Mouse (Mus musculus) liver, postnatal 0 days (tissue): Measurements from ENCODE around the gene Sacm1l. TPM values are rescaled to one million over a fixed set of nuclear protein-coding genes. Genes with fewer than 3 reads are reported as not detected.

Source experiments
- ATAC-seq: fragments of 200-750 bp; cut with Nextera tagmentation; 2 replicates; pipeline ENCODE4 v1.8.0; 2017; ENCODE audit warnings: mild to moderate bottlenecking, moderate library complexity
- DNase-seq: peaks from one replicate; pipeline ENCODE4 v3.0.0-alpha.2; 2016
- H3K27ac ChIP-seq: fragments of 300-500 bp; sonication (generic); 2 replicates; pipeline ENCODE4 v1.5.1; 2014; ENCODE audit warnings: antibody characterized with exemption, moderate library complexity, mild to moderate bottlenecking, low read depth
- H3K27me3 ChIP-seq: fragments of 300-500 bp; sonication (generic); 2 replicates; pipeline ENCODE4 v1.6.1; 2014; ENCODE audit warnings: low read length, control low read depth, mixed read lengths; ENCODE audit not compliant: insufficient read depth
- H3K36me3 ChIP-seq: fragments of 300-500 bp; sonication (generic); replicated peaks from 2 replicates; pipeline ENCODE4 v1.6.1; 2014; ENCODE audit warnings: mild to moderate bottlenecking, control low read depth, low read length, moderate library complexity, mixed read lengths; ENCODE audit not compliant: insufficient read depth
- H3K4me1 ChIP-seq: fragments of 300-500 bp; sonication (generic); 2 replicates; pipeline ENCODE4 v1.6.1; 2014; ENCODE audit warnings: antibody characterized with exemption, mild to moderate bottlenecking, control low read depth; ENCODE audit not compliant: insufficient read depth
- H3K4me2 ChIP-seq: fragments of 300-500 bp; sonication (generic); 2 replicates; pipeline ENCODE4 v1.6.1; 2014; ENCODE audit warnings: low read depth, mild to moderate bottlenecking, low read length, moderate library complexity, mixed read lengths
- H3K4me3 ChIP-seq: fragments of 300-500 bp; sonication (generic); 2 replicates; pipeline ENCODE4 v1.5.1; 2014; ENCODE audit warnings: low read depth, low read length
- H3K9ac ChIP-seq: fragments of 300-500 bp; sonication (generic); replicated peaks from 2 replicates; pipeline ENCODE4 v1.6.1; 2014; ENCODE audit warnings: mild to moderate bottlenecking, moderate library complexity
- H3K9me3 ChIP-seq: fragments of 300-500 bp; sonication (generic); 2 replicates; pipeline ENCODE4 v1.6.1; 2016; ENCODE audit warnings: mild to moderate bottlenecking, control low read depth, low read length, mixed read lengths
- CTCF ChIP-seq: sonication (generic); IDR thresholded peaks from 2 replicates; pipeline ENCODE4 v1.5.1; 2016; ENCODE audit warnings: antibody characterized with exemption, low read depth
- EP300 ChIP-seq: IDR thresholded peaks from 2 replicates; pipeline ENCODE4 v1.6.1; 2016; ENCODE audit warnings: antibody characterized with exemption, low read depth, mild to moderate bottlenecking
- WGBS: fragments of 180-500 bp; shearing (Covaris S2); extraction: QIAGEN DNeasy Blood & Tissue Kit; methylation state at CpG from one replicate; pipeline ENCODE4 v1.1.7; 2014; ENCODE audit not compliant: insufficient replicate concordance; 5-methylcytosine and 5-hydroxymethylcytosine counted together
- polyA plus RNA-seq: library from polyadenylated mRNA; unstranded; fragments of >200 nt; fragmentation: Nextera tagmentation; extraction: Ambion mirVana; gene quantifications from 2 replicates; pipeline ENCODE4 v1.2.1, GENCODE M21; 2015

Gene Sacm1l
- 21.0 and 22.2 TPM in 2 replicates for polyA plus RNA-seq

- Histone ChIP-seq H3K9ac (peak within 1 kb of the TSS; percentile 87), H3K4me3 (peak within 1 kb of the TSS; percentile 98), H3K36me3 (no peaks in the 10 kb centered on the region), H3K27ac (peak within 1 kb of the TSS; percentile 96), H3K27me3 (no peaks in the 10 kb centered on the region), H3K4me2 (peak within 1 kb of the TSS; percentile 84), H3K4me1 (peaks cover 13% of the 10 kb centered on the region), H3K9me3 (no peaks in the 10 kb centered on the region)
- TF ChIP-seq CTCF (no peak), EP300 (peak; percentile 75; the same call in 1 of the 2 replicates)
- peak; percentile 97 for ATAC-seq
- peak; percentile 98 for DNase-seq
- WGBS = under 1% methylated on average over 78 of the region's 79 CpGs
Measured at GRCm38 (mm10) chr9:123529392-123530157, at the start of gene Sacm1l. Gene Sacm1l, plus strand, starts transcription at chr9:123529759.

GRCm38 (mm10) chr9:123479876-123480252 is 49.7 kb upstream of the Sacm1l start:
- Histone ChIP-seq H3K9me3 (no peaks in the 10 kb centered on the region), H3K4me1 (peaks cover 52% of the 10 kb centered on the region), H3K4me2 (peak overlapping the region; percentile 92), H3K9ac (peak overlapping the region; percentile 87), H3K27me3 (no peaks in the 10 kb centered on the region), H3K27ac (peak overlapping the region; percentile 96; the same call in 1 of the 2 replicates), H3K4me3 (peak overlapping the region; percentile 83), H3K36me3 (peaks cover 18% of the 10 kb centered on the region)
- DNase-seq (no peak), ATAC-seq (no peak)
- TF ChIP-seq CTCF (no peak), EP300 (no peak)
- 84% methylated on average over 8 of the region's 8 CpGs for WGBS

- peak overlapping the region; percentile 26; the same call in 1 of the 2 replicates for H3K27ac ChIP-seq
- ATAC-seq = no peak
Measured at GRCm38 (mm10) chr9:123480253-123480921, 49.2 kb upstream of the Sacm1l start.

GRCm38 (mm10) chr9:123481136-123481535 is 48.4 kb upstream of the Sacm1l start:
- Histone ChIP-seq H3K27ac (peak overlapping the region; percentile 26; the same call in 1 of the 2 replicates), H3K4me3 (peak overlapping the region; percentile 83), H3K9me3 (no peaks in the 10 kb centered on the region), H3K36me3 (peaks cover 22% of the 10 kb centered on the region), H3K9ac (peak overlapping the region; percentile 87), H3K4me1 (peaks cover 52% of the 10 kb centered on the region), H3K27me3 (no peaks in the 10 kb centered on the region), H3K4me2 (peak overlapping the region; percentile 92)
- DNase-seq (peak; percentile 52), ATAC-seq (peak; percentile 61)
- TF ChIP-seq CTCF = no peak
- TF ChIP-seq EP300 = peak; percentile 56; the same call in 1 of the 2 replicates
- WGBS = 50% methylated on average over 7 of the region's 7 CpGs

More at GRCm38 (mm10) chr9:123480253-123480921, 49.2 kb upstream of the Sacm1l start:
- Histone ChIP-seq H3K4me2 (peak overlapping the region; percentile 92), H3K4me1 (peaks cover 52% of the 10 kb centered on the region), H3K36me3 (peaks cover 20% of the 10 kb centered on the region), H3K4me3 (peak overlapping the region; percentile 83), H3K9ac (peak overlapping the region; percentile 87), H3K9me3 (no peaks in the 10 kb centered on the region), H3K27me3 (no peaks in the 10 kb centered on the region)
- peak; percentile 29 for DNase-seq
- TF ChIP-seq CTCF (no peak), EP300 (no peak)
- whole genome bisulfite sequencing = 65% methylated on average over 18 of the region's 18 CpGs

GRCm38 (mm10) chr9:123483598-123483997 is 46.0 kb upstream of the Sacm1l start:
- no peak for ATAC-seq
- H3K4me2 ChIP-seq = 0 out of 2 replicates have a peak overlapping the region, but pooled peaks have one; percentile 8

GRCm38 (mm10) chr9:123484830-123485229 is 44.7 kb upstream of the Sacm1l start:
- Histone ChIP-seq H3K9me3 (no peaks in the 10 kb centered on the region), H3K9ac (no peak overlapping the region), H3K4me1 (peaks cover 58% of the 10 kb centered on the region), H3K36me3 (peaks cover 32% of the 10 kb centered on the region), H3K27me3 (no peaks in the 10 kb centered on the region), H3K27ac (no peak overlapping the region), H3K4me3 (no peak overlapping the region), H3K4me2 (no peak overlapping the region)
- ATAC-seq (no peak), DNase-seq (no peak)
- TF ChIP-seq EP300 = no peak
- no peak for TF ChIP-seq CTCF
- WGBS = 83% methylated on average over 3 of the region's 3 CpGs

More at GRCm38 (mm10) chr9:123483598-123483997, 46.0 kb upstream of the Sacm1l start:
- 96% methylated on average over 1 of the region's 1 CpGs for WGBS
- no peaks in the 10 kb centered on the region for H3K9me3 ChIP-seq
- H3K4me1 ChIP-seq = peaks cover 63% of the 10 kb centered on the region
- H3K27ac ChIP-seq = no peak overlapping the region
- H3K9ac ChIP-seq = no peak overlapping the region
- DNase-seq = no peak
- H3K36me3 ChIP-seq = peaks cover 32% of the 10 kb centered on the region
- H3K4me3 ChIP-seq = no peak overlapping the region
- TF ChIP-seq EP300 (no peak), CTCF (no peak)
- H3K27me3 ChIP-seq = no peaks in the 10 kb centered on the region
